Mouse (Mus musculus): ENCODE data around the gene Agbl4.
"Not testable (repeated sequence)": the region's sequence is repeated elsewhere in the genome, so short reads cannot be mapped to it uniquely, and the experiment has no call there.

The Agbl4 gene

GRCm38 (mm10) chr4:110916061-110916460 lies 518.6 kb downstream of the Agbl4 start:
- in situ Hi-C loops (cut with MboI, MseI) = no loop called here

- in situ Hi-C loops (cut with MboI, MseI) = no loop called here
These were observed 519.1 kb downstream of the Agbl4 start for GRCm38 (mm10) chr4:110916565-110916964.

GRCm38 (mm10) chr4:110921013-110921412 lies 523.6 kb downstream of the Agbl4 start:
- in situ Hi-C loops (cut with MboI, MseI) = no loop called here

- in situ Hi-C loops (cut with MboI, MseI) = no loop called here
These were observed 604.2 kb downstream of the Agbl4 start for GRCm38 (mm10) chr4:111001641-111002040.

GRCm38 (mm10) chr4:111004719-111005479 lies 607.4 kb downstream of the Agbl4 start:
- in situ Hi-C loops (cut with MboI, MseI) = no loop called here

GRCm38 (mm10) chr4:111019376-111019775 lies 621.9 kb downstream of the Agbl4 start:
- in situ Hi-C loops (cut with MboI, MseI) = no loop called here

GRCm38 (mm10) chr4:111067330-111067729 lies 669.9 kb downstream of the Agbl4 start:
- in situ Hi-C loops (cut with MboI, MseI) = no loop called here

GRCm38 (mm10) chr4:111073738-111074497 lies 676.5 kb downstream of the Agbl4 start:
- in situ Hi-C loops (cut with MboI, MseI) = no loop called here

GRCm38 (mm10) chr4:111074701-111075154 lies 677.3 kb downstream of the Agbl4 start:
- in situ Hi-C loops (cut with MboI, MseI) = no loop called here

- in situ Hi-C loops (cut with MboI, MseI) = no loop called here
These were observed 680.3 kb downstream of the Agbl4 start for GRCm38 (mm10) chr4:111077810-111078209.

GRCm38 (mm10) chr4:111085330-111085729 lies 687.9 kb downstream of the Agbl4 start:
- in situ Hi-C loops (cut with MboI, MseI) = no loop called here

GRCm38 (mm10) chr4:111136217-111137147 lies 739.0 kb downstream of the Agbl4 start:
- in situ Hi-C loops (cut with MboI, MseI) = no loop called here

- in situ Hi-C loops (cut with MboI, MseI) = no loop called here
These were observed 750.3 kb downstream of the Agbl4 start for GRCm38 (mm10) chr4:111147748-111148147.

GRCm38 (mm10) chr4:111155859-111156258 lies 758.4 kb downstream of the Agbl4 start:
- in situ Hi-C loops (cut with MboI, MseI) = no loop called here

- in situ Hi-C loops (cut with MboI, MseI) = no loop called here
These were observed 784.0 kb downstream of the Agbl4 start for GRCm38 (mm10) chr4:111181478-111181877.

GRCm38 (mm10) chr4:111200100-111200499 lies 802.6 kb downstream of the Agbl4 start:
- in situ Hi-C loops (cut with MboI, MseI) = no loop called here

GRCm38 (mm10) chr4:111215191-111215762 lies 817.8 kb downstream of the Agbl4 start:
- in situ Hi-C loops (cut with MboI, MseI) = no loop called here

- in situ Hi-C loops (cut with MboI, MseI) = not testable (repeated sequence)
These were observed 821.6 kb downstream of the Agbl4 start for GRCm38 (mm10) chr4:111219030-111219429.

GRCm38 (mm10) chr4:111219543-111219942 lies 822.1 kb downstream of the Agbl4 start:
- in situ Hi-C loops (cut with MboI, MseI) = not testable (repeated sequence)

GRCm38 (mm10) chr4:111233849-111234248 lies 836.4 kb downstream of the Agbl4 start:
- in situ Hi-C loops (cut with MboI, MseI) = no loop called here

GRCm38 (mm10) chr4:111251917-111252316 lies 854.5 kb downstream of the Agbl4 start:
- in situ Hi-C loops (cut with MboI, MseI) = no loop called here

Data from T-helper 2 cell (primary cell).